Mouse (Mus musculus) limb, embryonic 12.5 days (tissue): ENCODE data around the gene Wwc2. TPM values are rescaled to one million over a fixed set of nuclear protein-coding genes. Genes with fewer than 3 reads are reported as not detected.
A peak's percentile ranks its signal among the peaks of the same experiment; 100 is the strongest.

Experiments
- ATAC-seq: fragments of 200-750 bp; cut with Nextera tagmentation; 2 replicates; pipeline ENCODE4 v1.8.0; 2017; ENCODE audit warnings: low read depth, moderate TSS enrichment; ENCODE audit not compliant: insufficient number of reproducible peaks, insufficient read depth, low FRiP score, low TSS enrichment
- H3K27ac ChIP-seq: fragments of 300-500 bp; sonication (generic); 2 replicates; pipeline ENCODE4 v1.5.1; 2016; ENCODE audit warnings: mild to moderate bottlenecking, moderate library complexity
- H3K27me3 ChIP-seq: fragments of 300-500 bp; sonication (generic); 2 replicates; pipeline ENCODE4 v1.6.1; 2016; ENCODE audit warnings: mild to moderate bottlenecking, moderate library complexity
- H3K36me3 ChIP-seq: fragments of 300-500 bp; sonication (generic); 2 replicates; pipeline ENCODE4 v1.6.1; 2016; ENCODE audit warnings: mild to moderate bottlenecking, moderate library complexity
- H3K4me1 ChIP-seq: fragments of 300-500 bp; sonication (generic); replicated peaks from 2 replicates; pipeline ENCODE4 v1.6.1; 2016
- H3K4me2 ChIP-seq: fragments of 300-500 bp; sonication (generic); 2 replicates; pipeline ENCODE4 v1.6.1; 2016; ENCODE audit warnings: mild to moderate bottlenecking, moderate library complexity
- H3K4me3 ChIP-seq: fragments of 300-500 bp; sonication (generic); replicated peaks from 2 replicates; pipeline ENCODE4 v1.5.1; 2016; ENCODE audit warnings: mild to moderate bottlenecking
- H3K9ac ChIP-seq: fragments of 300-500 bp; sonication (generic); replicated peaks from 2 replicates; pipeline ENCODE4 v1.6.1; 2016; ENCODE audit warnings: mild to moderate bottlenecking, moderate library complexity
- H3K9me3 ChIP-seq: fragments of 300-500 bp; sonication (generic); 2 replicates; pipeline ENCODE4 v1.6.1; 2016; ENCODE audit warnings: mild to moderate bottlenecking, moderate library complexity
- WGBS: fragments of 180-500 bp; shearing (Covaris S2); methylation state at CpG from one replicate; pipeline ENCODE4 v1.1.7; 2016; 5-methylcytosine and 5-hydroxymethylcytosine counted together
- polyA plus RNA-seq: library from polyadenylated mRNA; unstranded; fragments of >200 nt; fragmentation: Nextera tagmentation; extraction: Ambion mirVana; gene quantifications from 2 replicates; pipeline ENCODE4 v1.2.1, GENCODE M21; 2016

The Wwc2 gene
- polyA plus RNA-seq, 1 experiment from 2014 or later = 17.0 TPM

DNA sequence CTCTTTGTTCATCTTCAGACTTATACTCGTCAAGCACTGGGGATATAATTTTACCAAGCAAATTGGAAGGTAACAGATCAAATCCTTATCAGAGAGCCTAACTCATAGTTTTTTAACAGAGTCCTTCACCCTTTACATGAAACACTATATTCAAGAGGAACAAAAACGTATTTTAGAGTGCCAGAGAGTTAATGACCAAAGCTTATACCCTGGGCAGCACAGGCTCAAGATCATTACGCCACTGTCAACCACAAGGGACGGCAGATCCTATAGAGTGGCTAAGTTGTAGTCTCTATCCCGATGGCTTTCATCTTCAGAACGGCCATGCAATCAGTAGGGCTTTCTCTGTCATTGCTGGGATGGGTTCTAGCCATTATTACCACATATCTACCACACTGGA lies 168.9 kb downstream of the Wwc2 start, which contains the start of gene Cldn24:
Gene Cldn24, plus strand, starts transcription at position 301 of the 400 bp plus-strand sequence.
- H3K4me3 ChIP-seq = no peak within 1 kb of the TSS
- 82% methylated on average over 6 of the region's 6 CpGs for WGBS
- H3K27me3 ChIP-seq = no peaks in the 10 kb centered on the region
- H3K27ac ChIP-seq = no peak within 1 kb of the TSS
- no peaks in the 10 kb centered on the region for H3K4me1 ChIP-seq
- no peaks in the 10 kb centered on the region for H3K36me3 ChIP-seq
- no peak within 1 kb of the TSS for H3K4me2 ChIP-seq
- no peaks in the 10 kb centered on the region for H3K9me3 ChIP-seq
- no peak within 1 kb of the TSS; the same call in 1 of the 2 replicates for H3K9ac ChIP-seq
- ATAC-seq = no peak

DNA sequence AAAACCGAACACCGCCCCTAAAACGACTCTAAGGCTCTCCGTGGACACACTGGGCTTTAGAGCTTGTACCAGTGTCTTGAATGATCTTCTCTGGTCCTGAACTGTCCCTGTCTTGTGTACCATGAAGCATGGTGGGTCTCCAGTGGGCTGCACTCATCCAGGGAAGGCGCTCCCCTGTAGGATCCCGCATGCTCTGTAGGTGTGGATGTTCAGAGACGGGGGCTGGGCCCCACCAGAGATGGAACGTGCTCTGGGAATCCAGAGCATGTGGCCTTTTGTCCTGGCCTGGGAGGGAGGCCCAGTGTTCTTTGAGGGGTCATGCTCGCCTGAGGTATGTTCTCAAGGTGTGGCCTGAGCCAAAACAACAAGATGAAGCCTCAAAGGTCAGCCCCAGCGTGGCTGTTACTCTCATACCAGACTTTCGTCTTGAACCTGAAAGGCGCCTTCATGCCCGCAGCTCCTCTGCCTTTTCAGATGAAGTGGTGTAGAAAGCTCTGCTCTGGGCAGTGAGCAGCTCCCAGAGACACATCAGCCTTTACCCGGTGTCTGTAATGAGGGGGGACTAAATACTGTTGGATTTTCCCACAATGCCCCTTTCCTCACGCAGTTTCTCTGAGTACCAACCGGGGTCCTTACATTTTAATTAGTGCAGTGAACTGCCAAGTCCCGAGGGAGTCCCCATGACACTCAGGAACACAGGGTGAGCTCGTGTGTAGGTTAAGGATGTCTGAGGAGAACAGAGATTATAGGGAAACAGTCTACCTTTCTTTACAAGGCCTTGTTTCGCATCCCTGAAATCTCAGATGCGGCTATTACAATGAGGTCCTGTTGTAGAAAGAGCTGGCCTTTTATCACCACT lies 169.6 kb downstream of the Wwc2 start:
- no peaks in the 10 kb centered on the region for H3K4me1 ChIP-seq
- no peaks in the 10 kb centered on the region for H3K9me3 ChIP-seq
- WGBS = 84% methylated on average over 20 of the region's 20 CpGs
- no peaks in the 10 kb centered on the region for H3K27me3 ChIP-seq
- no peaks in the 10 kb centered on the region for H3K36me3 ChIP-seq
- no peak overlapping the region; the same call in 1 of the 2 replicates for H3K9ac ChIP-seq
- no peak overlapping the region for H3K4me3 ChIP-seq
- no peak overlapping the region for H3K4me2 ChIP-seq
- H3K27ac ChIP-seq = no peak overlapping the region
- ATAC-seq = no peak

- no peaks in the 10 kb centered on the region for H3K4me1 ChIP-seq
- no peaks in the 10 kb centered on the region for H3K36me3 ChIP-seq
- ATAC-seq = no peak
- no peak overlapping the region for H3K27ac ChIP-seq
- no peak overlapping the region for H3K9ac ChIP-seq
- no peaks in the 10 kb centered on the region for H3K9me3 ChIP-seq
- 93% methylated on average over 8 of the region's 8 CpGs for WGBS
- H3K4me2 ChIP-seq = no peak overlapping the region
- H3K4me3 ChIP-seq = no peak overlapping the region
- no peaks in the 10 kb centered on the region; the same call in 1 of the 2 replicates for H3K27me3 ChIP-seq
Observed at GRCm38 (mm10) chr8:47819034-47819433, 171.7 kb downstream of the Wwc2 start.

DNA sequence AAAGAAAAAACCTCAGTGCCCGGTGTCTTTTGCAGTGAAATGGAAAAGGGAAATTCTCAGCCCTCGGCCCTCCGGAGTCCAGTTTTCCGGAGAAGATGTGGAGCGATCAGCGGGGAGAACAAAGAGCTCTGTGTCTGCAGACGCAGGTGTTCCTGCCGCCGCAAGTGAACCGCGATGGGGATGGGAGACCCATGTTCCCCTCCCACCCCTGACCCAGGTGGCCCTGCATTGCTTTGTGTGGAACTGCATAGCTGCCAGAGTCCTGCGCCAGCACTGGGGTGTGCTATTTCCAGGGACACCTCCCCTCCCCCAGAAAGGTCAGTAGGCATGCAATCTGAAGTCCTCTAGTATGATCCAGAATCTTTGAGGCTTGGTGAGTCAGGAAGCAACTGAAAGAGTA lies 179.5 kb downstream of the Wwc2 start:
- Histone ChIP-seq H3K4me2 (no peak overlapping the region), H3K4me3 (no peak overlapping the region), H3K9me3 (no peaks in the 10 kb centered on the region), H3K27me3 (no peaks in the 10 kb centered on the region; the same call in 1 of the 2 replicates), H3K4me1 (0 out of 2 replicates have a peak, but pooled peaks cover 2% of the 10 kb centered on the region), H3K9ac (no peak overlapping the region), H3K27ac (peak overlapping the region; percentile 19; the same call in 1 of the 2 replicates), H3K36me3 (no peaks in the 10 kb centered on the region)
- ATAC-seq = no peak
- WGBS = 79% methylated on average over 12 of the region's 12 CpGs

DNA sequence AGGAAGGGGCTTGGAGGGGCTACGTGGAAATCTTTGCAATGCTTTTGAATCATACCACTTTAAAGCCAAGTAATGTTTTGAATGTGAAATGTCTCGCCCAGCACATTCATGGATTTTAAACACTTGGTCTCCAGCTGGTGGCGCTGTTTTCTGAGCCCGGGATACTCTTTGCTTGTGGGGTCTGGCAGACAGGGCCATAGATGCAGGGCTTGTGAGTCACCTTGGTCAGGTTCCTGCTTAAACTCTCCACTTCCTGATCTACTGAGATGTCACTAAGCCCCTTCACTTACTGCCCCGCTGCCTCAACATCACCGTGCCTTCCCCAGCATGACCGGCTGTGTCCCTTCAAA lies 180.1 kb downstream of the Wwc2 start:
- Histone ChIP-seq H3K36me3 (no peaks in the 10 kb centered on the region), H3K9ac (no peak overlapping the region), H3K27me3 (no peaks in the 10 kb centered on the region; the same call in 1 of the 2 replicates), H3K4me1 (0 out of 2 replicates have a peak, but pooled peaks cover 2% of the 10 kb centered on the region), H3K4me3 (no peak overlapping the region), H3K27ac (0 out of 2 replicates have a peak overlapping the region, but pooled peaks have one; percentile 19), H3K9me3 (no peaks in the 10 kb centered on the region), H3K4me2 (no peak overlapping the region)
- WGBS = 78% methylated on average over 7 of the region's 7 CpGs
- no peak for ATAC-seq

- H3K4me2 ChIP-seq = no peak overlapping the region
- H3K9ac ChIP-seq = no peak overlapping the region
- no peak for ATAC-seq
- H3K36me3 ChIP-seq = no peaks in the 10 kb centered on the region
- no peaks in the 10 kb centered on the region for H3K9me3 ChIP-seq
- no peak overlapping the region for H3K4me3 ChIP-seq
- no peak overlapping the region for H3K27ac ChIP-seq
- H3K27me3 ChIP-seq = no peaks in the 10 kb centered on the region
- 85% methylated on average over 14 of the region's 14 CpGs for WGBS
- 0 out of 2 replicates have a peak, but pooled peaks cover 2% of the 10 kb centered on the region for H3K4me1 ChIP-seq
Observed at GRCm38 (mm10) chr8:47809970-47810665, 180.6 kb downstream of the Wwc2 start.

- H3K27ac ChIP-seq = no peak overlapping the region
- H3K4me1 ChIP-seq = no peaks in the 10 kb centered on the region
- no peak overlapping the region for H3K9ac ChIP-seq
- no peaks in the 10 kb centered on the region for H3K27me3 ChIP-seq
- H3K4me3 ChIP-seq = no peak overlapping the region
- WGBS = 76% methylated on average over 1 of the region's 1 CpGs
- ATAC-seq = no peak
- no peaks in the 10 kb centered on the region for H3K36me3 ChIP-seq
- no peak overlapping the region for H3K4me2 ChIP-seq
- no peaks in the 10 kb centered on the region for H3K9me3 ChIP-seq
Observed at GRCm38 (mm10) chr8:47804262-47804661, 186.5 kb downstream of the Wwc2 start.

- 88% methylated on average over 2 of the region's 2 CpGs for WGBS
- Histone ChIP-seq H3K27ac (no peak overlapping the region), H3K27me3 (no peaks in the 10 kb centered on the region), H3K4me2 (no peak overlapping the region), H3K4me3 (no peak overlapping the region), H3K4me1 (no peaks in the 10 kb centered on the region), H3K9ac (no peak overlapping the region), H3K36me3 (no peaks in the 10 kb centered on the region), H3K9me3 (no peaks in the 10 kb centered on the region)
- ATAC-seq = no peak
Observed at GRCm38 (mm10) chr8:47802349-47802748, 188.4 kb downstream of the Wwc2 start.

GRCm38 (mm10) chr8:47799438-47799837 lies 191.3 kb downstream of the Wwc2 start:
- ATAC-seq = no peak
- H3K4me2 ChIP-seq = no peak overlapping the region
- 81% methylated on average over 6 of the region's 6 CpGs for WGBS

GRCm38 (mm10) chr8:47791986-47792385 lies 198.7 kb downstream of the Wwc2 start:
- ATAC-seq = no peak
- no peaks in the 10 kb centered on the region for H3K36me3 ChIP-seq
- 62% methylated on average over 9 of the region's 9 CpGs for WGBS
- H3K4me3 ChIP-seq = no peak overlapping the region
- H3K4me1 ChIP-seq = peaks cover 6% of the 10 kb centered on the region; the same call in 1 of the 2 replicates
- peaks cover 14% of the 10 kb centered on the region for H3K9me3 ChIP-seq
- H3K27me3 ChIP-seq = no peaks in the 10 kb centered on the region
- no peak overlapping the region for H3K27ac ChIP-seq
- H3K9ac ChIP-seq = no peak overlapping the region
- no peak overlapping the region for H3K4me2 ChIP-seq

More at GRCm38 (mm10) chr8:47799438-47799837, 191.3 kb downstream of the Wwc2 start:
- Histone ChIP-seq H3K36me3 (no peaks in the 10 kb centered on the region), H3K4me1 (no peaks in the 10 kb centered on the region), H3K27ac (no peak overlapping the region), H3K9me3 (peaks cover 5% of the 10 kb centered on the region; the same call in 1 of the 2 replicates), H3K27me3 (no peaks in the 10 kb centered on the region), H3K4me3 (no peak overlapping the region), H3K9ac (no peak overlapping the region)

- 0 out of 2 replicates have a peak, but pooled peaks cover 3% of the 10 kb centered on the region for H3K9me3 ChIP-seq
- H3K4me3 ChIP-seq = no peak overlapping the region
- ATAC-seq = no peak
- H3K36me3 ChIP-seq = no peaks in the 10 kb centered on the region
- peaks cover 6% of the 10 kb centered on the region; the same call in 1 of the 2 replicates for H3K4me1 ChIP-seq
- H3K9ac ChIP-seq = no peak overlapping the region
- WGBS = 50% methylated on average over 10 of the region's 10 CpGs
- H3K4me2 ChIP-seq = peak overlapping the region; percentile 5
- no peak overlapping the region for H3K27ac ChIP-seq
- H3K27me3 ChIP-seq = no peaks in the 10 kb centered on the region
Observed at GRCm38 (mm10) chr8:47787705-47788104, 203.0 kb downstream of the Wwc2 start.
